Mouse (Mus musculus) ovary, adult 18-20 months (tissue): ENCODE results near the gene Ptpro.

Source experiments
- DNase-seq: peaks from one replicate; pipeline ENCODE4 v3.0.0; 2022; ENCODE audit warnings: low spot score, mixed read lengths

Gene Ptpro

GRCm38 (mm10) chr6:137252194-137252886 lies at the start of gene Ptpro:
Gene Ptpro, plus strand, starts transcription at chr6:137252319.
- no peak for DNase-seq

GRCm38 (mm10) chr6:137202661-137203060 lies 49.5 kb upstream of the Ptpro start:
- no peak for DNase-seq

- DNase-seq: no peak
Measured at GRCm38 (mm10) chr6:137205662-137206400, 46.3 kb upstream of the Ptpro start.

GRCm38 (mm10) chr6:137207126-137207525 lies 45.0 kb upstream of the Ptpro start:
- no peak for DNase-seq

GRCm38 (mm10) chr6:137209992-137210391 lies 42.1 kb upstream of the Ptpro start:
- no peak for DNase-seq

- DNase-seq: no peak
Measured at GRCm38 (mm10) chr6:137210991-137211390, 41.1 kb upstream of the Ptpro start.

GRCm38 (mm10) chr6:137211441-137211840 lies 40.7 kb upstream of the Ptpro start:
- DNase-seq: no peak

- no peak for DNase-seq
Measured at GRCm38 (mm10) chr6:137217841-137218463, 34.2 kb upstream of the Ptpro start.

- DNase-seq: no peak
Measured at GRCm38 (mm10) chr6:137252887-137253242, 746 bp downstream of the Ptpro start.

- DNase-seq: no peak
Measured at GRCm38 (mm10) chr6:137253415-137253814, 1.3 kb downstream of the Ptpro start.

GRCm38 (mm10) chr6:137261033-137261432 lies 8.9 kb downstream of the Ptpro start:
- DNase-seq: no peak

- no peak for DNase-seq
Measured at GRCm38 (mm10) chr6:137262087-137262486, 10.0 kb downstream of the Ptpro start.

- no peak for DNase-seq
Measured at GRCm38 (mm10) chr6:137268019-137268418, 15.9 kb downstream of the Ptpro start.

- no peak for DNase-seq
Measured at GRCm38 (mm10) chr6:137268592-137268991, 16.5 kb downstream of the Ptpro start.

- DNase-seq: no peak
Measured at GRCm38 (mm10) chr6:137272513-137272912, 20.4 kb downstream of the Ptpro start.

GRCm38 (mm10) chr6:137277587-137277994 lies 25.5 kb downstream of the Ptpro start:
- DNase-seq: no peak

GRCm38 (mm10) chr6:137279576-137279975 lies 27.5 kb downstream of the Ptpro start:
- DNase-seq: no peak

GRCm38 (mm10) chr6:137281541-137282049 lies 29.5 kb downstream of the Ptpro start:
- DNase-seq: no peak

GRCm38 (mm10) chr6:137282050-137282449 lies 29.9 kb downstream of the Ptpro start:
- no peak for DNase-seq

GRCm38 (mm10) chr6:137286376-137286775 lies 34.3 kb downstream of the Ptpro start:
- DNase-seq: no peak

- DNase-seq: no peak
Measured at GRCm38 (mm10) chr6:137287788-137288187, 35.7 kb downstream of the Ptpro start.

GRCm38 (mm10) chr6:137288264-137288663 lies 36.1 kb downstream of the Ptpro start:
- DNase-seq: no peak

GRCm38 (mm10) chr6:137292421-137292820 lies 40.3 kb downstream of the Ptpro start:
- no peak for DNase-seq
